Mouse (Mus musculus): ENCODE measurements around the gene Ldb2.

Gene Ldb2

DNA sequence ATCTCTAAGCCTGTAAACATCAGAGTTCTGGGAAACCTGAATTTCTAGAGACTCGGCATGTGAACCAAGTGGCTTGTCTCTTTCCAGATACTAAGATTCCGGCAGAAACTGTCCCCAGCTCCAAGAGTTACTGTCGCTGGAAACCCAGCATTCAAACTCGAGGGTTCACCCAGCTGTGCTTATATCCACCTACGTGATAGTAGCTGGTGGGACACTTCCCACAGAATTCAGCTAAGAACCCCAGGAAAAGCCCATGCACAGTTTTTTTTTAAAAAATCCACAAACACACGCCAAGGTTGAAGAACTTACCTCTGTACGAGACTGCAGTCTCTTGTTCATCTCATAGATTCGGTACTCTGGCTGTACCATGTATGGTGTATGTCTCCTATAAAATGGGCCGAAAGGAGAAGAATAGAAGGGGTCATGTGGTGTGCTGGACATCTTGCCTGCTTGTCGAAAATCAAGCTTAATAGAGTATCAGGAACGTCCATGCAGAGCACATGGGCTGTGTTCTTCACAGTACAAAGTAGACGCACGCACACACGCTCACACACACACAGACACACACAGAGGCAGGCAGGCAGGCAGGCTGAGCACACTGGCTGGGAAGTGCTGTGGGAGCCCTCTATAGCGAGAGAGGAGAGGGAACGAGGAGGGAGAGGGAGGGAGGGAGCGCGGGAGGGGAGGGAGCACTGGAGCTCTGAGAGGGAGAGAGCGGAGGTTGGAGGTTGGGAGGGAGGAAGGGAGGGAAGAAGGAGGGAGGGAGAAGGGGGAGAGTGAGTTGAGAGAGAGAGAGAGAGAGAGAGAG is at the start of gene Ldb2:
Gene Ldb2 (minus strand): TSS at position 628 of the 808 bp plus-strand sequence.
- DNase-seq: no peak

DNA sequence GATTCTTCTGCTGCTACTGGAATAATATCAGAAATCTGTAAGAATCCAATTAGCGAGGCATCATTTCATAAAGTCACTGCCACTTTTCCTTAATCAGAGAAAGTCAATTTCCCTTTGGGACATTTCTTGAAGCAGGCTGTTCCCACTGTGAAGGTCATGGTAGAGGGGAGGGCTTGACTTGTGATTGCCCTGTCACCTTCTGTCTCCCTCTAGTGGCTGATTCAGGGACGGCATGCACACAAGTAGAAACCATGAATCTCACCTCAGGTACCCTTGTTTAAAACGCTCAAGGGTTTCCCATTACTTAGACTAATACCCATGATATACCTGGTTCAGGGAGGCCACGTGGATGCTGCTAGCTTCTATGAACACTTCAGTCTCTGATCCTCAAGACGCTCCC is 31.8 kb upstream of the Ldb2 start:
- DNase-seq: peak in 1 of 2 experiments; percentile 1

DNA sequence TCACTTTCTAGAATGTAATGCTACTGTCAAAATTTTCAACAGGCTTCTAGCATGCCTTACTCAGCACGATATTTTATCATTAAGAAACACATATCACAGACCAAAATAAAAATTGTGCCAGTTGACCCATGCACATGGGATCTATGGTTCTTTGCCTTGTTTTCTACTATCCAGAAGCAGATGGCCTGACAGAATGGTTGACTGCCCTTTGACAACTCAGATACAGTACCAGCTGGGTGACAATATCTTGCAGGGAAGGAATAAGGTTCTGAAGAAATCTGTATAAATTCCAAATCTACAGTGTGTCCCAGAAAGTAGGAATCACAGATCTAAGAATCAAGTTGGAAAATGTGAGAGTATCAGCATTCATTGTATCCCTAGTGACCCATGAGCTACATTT is 16.0 kb upstream of the Ldb2 start:
- no peak for DNase-seq

DNA sequence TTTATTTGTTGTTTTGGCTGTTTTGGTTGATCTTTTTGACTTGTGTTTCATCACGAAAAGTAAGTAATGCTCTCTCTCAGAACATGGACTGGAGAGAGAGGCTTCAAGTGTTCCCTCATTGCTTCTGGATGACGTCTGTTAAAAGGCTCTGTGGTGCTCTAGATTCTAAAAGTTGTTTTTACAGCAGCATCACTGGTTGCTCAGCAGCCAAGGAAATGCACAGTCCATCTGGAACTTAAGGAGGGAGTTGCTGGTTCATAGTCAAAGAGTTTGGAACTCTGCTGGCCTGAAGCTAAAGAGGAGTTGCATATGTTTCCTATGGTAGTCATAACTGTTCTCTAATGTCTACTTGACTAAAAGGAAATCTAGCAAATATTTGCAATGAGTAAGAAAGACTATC is 6.5 kb upstream of the Ldb2 start:
- no peak for DNase-seq

DNA sequence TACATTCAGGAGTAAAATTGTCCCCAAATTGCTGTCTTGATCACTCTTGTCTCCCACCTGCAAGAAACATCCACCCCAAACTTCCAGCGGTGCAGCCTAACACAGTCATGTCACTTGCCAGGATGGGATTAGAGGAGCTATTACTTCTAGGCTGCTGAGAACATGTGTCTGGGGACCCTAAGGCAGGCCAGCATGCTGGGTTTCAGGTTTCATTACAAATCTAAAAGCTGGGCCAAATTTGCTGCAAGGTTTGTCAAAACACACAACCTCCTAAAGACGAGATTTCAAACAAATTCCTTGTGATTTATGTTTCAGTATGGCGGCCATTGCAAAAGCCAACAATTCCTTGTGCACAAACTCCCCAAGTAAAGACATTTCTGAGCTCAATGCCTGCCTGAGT is 1.6 kb upstream of the Ldb2 start:
- no peak for DNase-seq

DNA sequence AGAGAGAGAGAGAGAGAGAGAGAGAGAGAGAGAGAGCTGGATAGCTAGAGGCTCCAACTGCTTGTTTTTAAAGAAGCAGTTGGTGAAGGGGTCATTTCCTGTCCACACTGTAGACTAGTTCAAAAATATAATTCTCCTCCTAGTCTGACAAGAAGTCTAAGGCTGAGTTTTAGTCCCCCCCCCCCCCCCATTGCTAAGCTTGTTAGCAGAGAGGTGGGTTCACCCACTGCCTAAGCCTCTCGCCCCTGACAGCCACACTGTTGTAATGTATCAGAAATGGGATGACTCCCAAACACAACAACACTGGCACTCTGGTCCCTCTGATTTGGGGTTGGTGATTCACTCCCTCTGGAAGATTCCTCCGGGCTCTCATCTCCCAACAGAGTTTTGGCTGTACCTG is 381 bp upstream of the Ldb2 start:
- no peak for DNase-seq

DNA sequence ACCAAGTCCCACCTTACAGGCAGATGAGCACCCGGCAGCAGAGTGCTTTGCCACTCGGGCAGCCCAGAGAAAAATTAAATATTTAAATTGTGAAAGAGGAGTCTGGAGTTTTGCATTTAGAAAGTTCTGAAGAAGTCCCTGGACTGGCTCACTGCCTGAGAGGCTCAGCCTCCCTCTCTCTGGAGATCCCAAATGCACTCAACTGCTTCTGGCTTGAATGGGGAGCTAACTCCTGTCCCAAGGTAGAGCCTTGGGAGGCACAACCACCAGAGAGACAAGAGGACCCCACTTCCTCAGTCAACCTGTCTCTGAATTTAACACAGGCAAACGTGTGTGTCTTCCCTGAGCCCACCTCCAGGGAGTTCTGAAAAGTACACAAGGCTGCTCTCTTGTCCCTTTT is 987 bp downstream of the Ldb2 start:
- DNase-seq: no peak

DNA sequence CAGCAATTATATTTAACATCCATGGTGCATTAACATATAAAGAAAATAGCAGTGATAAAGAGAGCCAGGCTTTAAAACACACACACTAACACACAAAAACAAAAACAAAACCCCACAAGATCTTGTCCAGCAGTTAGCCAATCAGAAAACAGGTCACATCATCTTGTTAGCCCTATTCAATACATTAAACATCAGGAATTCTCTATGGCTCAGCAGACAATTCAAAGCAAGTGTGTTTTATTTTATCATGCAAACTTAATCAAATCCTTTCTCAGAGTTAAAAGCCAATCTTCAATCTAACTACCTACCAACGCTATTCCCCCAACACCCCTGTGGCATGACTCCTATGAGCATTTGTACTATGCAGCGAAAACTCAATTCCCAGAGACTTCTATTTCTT is 1.4 kb downstream of the Ldb2 start:
- DNase-seq: no peak

DNA sequence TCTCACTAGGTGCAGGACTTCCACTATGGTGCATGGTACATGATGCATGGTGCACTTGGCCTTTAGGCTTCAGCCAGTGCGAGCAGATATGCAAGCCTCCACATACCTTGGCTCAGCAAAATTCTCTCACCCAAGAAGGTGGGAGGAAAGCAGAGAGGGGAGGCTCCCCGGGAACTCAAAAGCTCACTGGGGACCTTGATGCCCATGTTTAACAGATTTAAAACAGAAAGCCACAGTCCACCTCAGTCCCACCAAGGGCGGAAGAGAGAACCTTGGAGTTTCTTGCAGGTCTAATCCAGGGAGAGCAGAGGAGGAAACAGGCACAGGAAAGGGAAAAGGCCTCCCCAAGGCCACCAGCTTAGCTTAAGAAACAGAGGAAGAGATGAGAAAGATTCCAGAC is 14.9 kb downstream of the Ldb2 start:
- DNase-seq: no peak

DNA sequence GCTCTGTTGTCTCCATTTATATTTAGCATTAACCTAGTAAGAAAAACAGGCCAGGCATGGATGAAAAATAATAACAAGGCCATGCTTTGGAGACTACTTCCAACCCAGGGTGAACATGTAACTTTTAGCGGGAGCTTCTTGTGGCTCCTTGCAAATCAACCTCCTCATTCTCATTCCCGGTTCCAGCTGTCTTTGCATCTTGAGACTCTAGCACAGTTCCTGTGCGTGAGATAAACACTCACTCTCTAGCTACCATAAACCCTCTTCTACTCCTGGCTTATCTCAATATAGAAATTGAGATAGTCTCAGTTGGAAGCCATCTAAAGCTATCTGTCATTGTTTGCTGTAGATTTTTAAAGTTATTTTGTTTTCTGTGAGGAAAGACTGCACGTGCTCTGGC is 20.1 kb downstream of the Ldb2 start:
- no peak for DNase-seq

DNA sequence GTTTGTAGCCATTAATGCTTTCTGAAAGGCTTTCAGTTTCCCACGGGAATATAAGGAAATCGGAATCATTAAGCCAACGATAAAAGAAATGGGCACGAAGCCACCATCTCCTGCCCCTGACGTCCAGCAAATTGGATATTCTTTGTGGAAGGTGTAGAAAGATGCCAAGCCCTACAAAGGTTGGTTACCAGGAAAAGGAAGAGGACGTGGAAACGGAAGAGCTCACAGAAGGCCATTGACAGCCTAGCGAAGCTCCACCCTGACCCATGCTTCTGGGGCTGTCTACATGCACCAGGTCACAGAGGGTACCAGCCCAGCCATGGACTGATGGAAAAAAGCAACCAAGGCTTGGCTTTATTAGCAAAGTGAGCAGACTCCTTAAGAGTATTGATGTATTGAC is 31.0 kb downstream of the Ldb2 start:
- DNase-seq: no peak

DNA sequence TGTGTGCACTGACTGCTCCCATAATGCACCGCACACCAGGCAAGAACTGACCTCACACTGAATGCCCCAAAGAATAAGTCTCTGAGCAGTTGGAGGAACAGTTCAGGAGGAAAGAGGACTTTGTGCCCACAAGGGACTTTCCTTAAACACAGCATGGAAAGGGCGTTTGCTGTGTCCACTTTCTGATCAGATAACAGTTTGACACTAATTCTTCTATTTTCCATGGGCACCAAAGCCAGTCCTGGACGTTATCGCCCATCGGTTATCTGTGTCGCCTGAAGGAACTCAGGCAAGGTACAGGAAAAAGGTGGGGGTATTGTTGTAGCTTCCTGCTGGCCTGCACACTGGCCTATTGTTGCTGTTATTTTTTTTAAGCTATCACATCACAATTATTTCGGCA is 34.6 kb downstream of the Ldb2 start:
- no peak for DNase-seq

DNA sequence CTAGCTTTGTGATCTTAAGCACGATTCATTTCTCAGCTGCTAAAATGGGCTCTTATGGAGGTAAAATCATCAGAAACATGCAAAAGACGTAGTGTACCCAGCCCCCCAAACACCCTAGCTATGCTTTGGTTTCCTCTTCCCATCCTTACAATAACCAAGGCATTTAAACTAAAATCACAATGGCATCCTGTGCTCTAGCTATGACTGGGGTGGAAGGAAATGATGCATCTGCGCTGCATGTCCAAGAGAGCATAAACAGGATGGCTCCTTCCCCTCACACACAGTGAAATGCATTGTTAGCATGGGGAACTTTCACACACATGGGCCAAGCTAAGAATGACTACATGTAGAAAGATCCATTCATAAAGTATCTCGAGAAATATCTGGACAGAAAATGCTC is 40.3 kb downstream of the Ldb2 start:
- no peak for DNase-seq

DNA sequence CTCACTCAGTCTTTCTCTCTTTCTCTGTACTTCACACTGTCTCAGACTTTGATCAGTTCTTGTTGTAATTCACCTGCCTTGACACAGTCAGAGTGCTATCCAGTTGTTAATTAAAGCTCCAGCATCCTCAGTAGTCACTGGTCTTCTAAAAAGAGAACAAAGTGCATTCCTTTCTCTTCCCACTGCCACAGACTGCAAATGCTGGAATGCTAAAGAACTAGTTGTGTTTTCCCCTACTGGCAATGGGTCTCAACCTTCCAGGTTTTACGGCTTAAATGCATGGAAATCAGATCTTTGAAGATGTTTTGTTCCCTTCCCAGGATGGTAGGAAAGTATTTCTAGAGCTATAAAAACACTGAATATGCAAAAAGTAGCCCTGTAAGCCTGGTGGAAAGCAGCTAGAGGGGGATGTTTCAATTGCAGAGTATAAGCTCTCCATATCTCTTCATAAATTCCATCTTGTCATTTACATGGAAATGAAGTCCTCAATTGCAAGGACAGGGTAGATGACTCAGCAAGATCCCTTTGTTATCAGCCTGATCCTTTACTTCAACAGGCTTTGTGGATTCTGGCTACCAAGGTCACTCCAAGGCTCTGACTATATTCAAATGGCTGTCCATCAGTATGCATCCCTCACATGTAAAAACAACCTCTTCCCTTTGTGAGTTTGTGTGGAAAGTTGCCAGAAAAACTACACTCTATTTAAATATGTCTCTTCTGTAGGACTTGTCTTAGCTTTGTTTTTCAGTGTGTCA is 45.1 kb downstream of the Ldb2 start:
- DNase-seq: no peak

DNA sequence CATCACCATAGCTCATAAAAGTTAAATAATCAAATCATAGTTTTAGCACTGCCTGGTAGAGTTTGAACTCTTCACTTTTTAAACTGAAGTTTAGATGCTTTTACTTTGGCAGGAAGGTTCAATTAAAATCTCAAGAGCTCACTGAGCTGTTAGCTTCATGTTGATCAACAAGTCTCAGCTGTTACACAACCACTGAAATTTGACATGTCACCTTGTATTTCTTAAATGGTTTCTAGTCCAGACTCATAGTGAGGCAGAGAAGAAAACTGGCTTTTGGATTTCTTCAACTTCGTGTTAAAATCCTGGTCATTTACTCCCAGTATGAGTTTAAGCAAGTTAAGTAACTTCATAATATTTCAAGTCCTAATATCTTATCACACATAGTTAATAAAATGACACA is 53.8 kb downstream of the Ldb2 start:
- DNase-seq: no peak

DNA sequence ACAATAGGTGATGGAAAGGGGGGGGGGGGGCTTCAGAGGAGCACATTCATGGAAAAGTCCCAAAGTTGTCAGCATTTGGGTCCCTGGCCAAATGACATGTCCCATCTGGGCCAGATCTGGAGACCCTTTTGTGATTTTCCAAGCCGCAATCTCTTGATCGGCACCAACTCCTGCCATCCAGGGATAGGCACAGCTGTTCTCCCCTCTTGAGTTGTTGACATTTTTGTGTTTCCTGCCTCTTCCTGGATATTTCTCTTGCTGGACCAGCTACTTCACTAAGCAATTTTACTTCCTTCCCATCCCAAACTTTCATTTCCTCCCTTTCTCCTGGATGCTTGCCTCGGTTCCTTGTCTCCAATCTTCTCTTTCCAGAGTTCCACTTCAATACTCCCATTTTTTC is 63.1 kb downstream of the Ldb2 start:
- no peak for DNase-seq

DNA sequence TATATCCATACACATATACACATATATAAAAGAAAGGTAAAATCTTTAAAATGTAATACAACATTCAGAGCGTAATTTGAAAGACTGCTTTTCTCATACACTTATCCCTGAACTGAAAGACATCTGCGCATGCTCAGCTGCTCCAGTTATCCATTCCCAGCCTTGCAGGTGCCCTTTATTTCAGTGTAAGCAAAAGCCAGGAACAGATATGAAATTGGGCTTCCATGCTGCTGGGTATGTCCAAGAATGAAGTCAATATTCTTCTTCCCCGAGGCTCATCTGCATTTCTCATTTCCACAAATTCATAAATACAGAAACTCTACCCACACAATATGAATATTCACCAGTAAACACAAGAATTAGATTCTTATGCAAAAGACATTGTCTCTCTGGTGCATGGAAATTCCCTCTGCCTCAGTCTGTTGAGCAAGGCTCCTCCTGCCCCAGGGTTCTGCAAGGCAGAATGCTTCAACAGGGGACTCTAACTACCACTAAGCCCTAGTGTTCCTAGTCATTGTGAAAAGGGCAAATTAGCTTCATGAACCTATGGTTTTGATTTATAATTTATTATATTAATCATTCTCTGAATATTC is 65.3 kb downstream of the Ldb2 start:
- no peak for DNase-seq

DNA sequence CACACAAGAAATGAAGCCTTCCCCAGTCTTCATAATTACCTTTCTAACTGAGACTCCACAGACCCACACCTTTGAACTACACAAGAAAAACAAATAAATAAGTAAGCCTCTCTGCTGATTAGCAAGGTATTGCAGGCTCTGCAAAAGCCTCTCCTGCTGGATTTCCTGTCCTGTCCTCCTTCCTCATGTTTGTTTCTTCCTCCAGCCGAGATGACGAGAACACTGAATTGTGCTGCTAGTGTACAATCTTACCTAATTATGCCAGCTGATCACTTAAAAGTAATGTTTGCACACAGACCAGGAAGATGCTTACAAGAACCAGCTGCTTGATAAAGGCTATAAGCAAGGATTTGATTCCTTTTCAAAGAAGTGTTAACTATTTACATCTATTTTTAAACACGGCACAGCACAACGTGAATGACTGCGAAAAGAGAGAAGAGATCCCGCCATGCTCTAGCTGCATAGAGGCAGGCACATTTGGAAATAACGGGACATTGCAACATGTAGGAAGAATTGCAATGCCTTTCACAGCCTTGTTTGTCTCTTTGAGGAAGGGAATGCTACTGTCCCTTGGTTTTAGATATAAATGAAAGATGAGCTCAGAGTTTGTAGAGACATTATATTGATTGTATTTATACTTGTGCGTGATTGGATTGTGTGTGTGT is 69.7 kb downstream of the Ldb2 start:
- no peak for DNase-seq

DNA sequence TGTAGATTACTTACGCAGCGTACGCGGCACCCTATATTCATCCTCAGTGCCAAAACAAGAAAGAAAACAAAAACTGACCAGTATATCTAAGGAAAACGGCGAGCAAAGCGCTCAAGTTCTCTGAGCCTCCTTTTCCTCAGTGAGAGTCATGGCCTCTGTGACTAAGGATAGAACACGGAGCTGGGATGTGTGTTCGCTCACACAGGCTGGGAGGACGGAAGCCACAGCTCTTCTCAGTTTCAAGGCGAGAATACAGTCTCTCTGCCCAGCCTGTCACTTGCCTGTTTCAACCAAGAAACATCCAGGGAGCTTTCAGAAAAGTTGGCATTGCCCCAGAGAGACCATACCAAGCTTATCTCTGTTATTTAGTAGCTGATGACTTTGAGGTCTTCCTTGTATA is 71.5 kb downstream of the Ldb2 start:
- no peak for DNase-seq

DNA sequence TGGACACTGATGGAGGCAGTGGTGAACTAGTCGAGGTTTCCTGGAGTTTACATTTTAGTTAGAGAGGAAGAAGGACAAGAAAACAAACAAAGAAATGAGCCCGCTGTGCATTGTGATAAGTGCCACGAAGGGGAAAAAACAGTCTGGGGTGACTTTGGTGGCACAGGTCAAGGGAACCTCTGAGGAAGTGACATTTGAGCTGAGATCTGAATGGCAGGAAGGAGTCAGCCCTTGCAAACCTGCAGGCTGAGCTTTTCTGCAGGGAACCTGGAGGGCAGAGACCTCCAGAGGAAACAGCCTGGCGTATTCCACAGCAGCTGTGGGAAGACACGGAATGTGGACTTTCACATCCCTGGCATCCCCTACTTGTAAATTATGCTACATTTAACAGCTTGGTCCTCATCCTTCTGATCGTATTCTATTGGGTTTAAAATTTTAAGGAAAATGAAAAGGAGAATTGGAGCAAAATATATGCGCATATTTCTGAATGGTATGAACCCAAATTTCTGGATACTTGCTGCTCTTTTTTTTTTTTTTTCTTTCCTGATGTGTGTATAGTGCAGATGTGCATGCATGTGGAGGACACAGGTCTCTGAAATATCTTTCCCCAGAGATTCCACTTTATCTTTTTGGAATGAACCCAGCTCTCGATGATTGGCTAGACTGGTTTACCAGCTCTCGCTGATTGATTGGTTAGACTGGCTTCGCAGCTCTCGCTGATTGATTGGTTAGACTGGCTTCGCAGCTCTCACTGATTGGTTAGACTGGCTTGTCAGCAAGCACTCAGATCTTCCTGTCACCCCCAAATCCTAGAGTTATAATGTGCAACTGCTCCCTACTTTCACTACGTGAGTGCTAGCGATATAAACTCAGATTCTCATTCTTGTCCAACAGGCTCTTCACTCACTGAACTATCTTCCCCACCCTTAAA is 72.7 kb downstream of the Ldb2 start:
- DNase-seq: no peak

DNA sequence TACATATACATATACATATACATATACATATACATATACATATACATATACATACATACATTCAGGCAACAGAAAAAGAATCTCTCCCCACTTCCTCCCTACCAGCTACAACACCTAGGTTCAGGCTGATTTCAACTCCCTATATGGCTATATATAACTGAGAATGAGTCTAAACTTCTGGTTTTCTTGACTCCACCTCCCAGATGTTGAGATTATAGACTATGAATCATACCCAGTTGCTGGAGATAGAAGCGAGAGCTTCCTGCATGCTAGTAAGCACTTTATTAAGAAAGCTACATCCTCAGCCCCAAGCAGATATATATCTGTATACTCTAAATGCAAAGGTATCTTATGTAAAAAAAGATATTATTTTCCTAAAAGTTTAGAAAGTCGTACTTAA is 74.0 kb downstream of the Ldb2 start:
- no peak for DNase-seq

DNA sequence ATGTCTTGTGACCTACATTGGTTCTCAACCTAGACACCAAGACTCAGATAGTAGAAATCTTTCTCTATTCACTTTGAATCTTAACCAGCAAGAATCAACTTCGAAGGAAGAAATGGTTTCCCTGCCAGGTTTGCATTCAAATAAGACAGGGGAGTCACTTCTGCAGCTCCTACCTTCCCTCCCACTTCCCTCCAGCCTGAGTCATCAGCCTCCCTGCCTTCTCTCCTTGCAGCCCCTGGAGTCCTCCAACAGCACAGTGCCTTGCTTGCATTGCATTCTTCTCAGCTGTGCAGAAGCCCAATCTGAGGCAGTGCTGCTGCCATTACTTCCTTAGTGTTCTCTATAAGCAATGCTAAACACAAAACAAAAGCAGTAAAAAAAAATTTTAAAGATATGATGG is 79.6 kb downstream of the Ldb2 start:
- no peak for DNase-seq

DNA sequence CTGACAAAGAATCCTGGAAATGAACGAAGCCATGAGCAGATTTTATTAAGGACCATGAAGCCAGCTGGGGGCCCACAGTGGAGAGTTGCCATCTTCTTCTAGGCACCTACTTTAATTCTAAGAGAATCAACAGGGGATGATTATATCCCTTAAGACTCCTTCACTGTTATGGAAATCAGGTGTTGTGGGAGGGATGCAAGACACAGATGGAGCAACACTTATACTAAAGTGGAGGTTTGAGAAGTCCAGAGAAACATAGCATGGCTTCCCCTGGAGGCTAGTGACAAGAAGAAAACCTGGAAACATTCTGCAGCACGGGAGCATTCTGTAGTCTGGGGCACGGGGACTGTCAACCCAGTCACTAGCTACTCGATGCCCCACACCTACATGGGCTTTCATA is 85.0 kb downstream of the Ldb2 start:
- no peak for DNase-seq

All from B cell, adult 2 months (primary cell).